Mouse (Mus musculus): ENCODE measurements at regions not wholly inside any gene's neighbourhood (a gene's known extent, or its start where the extent isn't known, plus 50 kb on each side); places are given as distances from the start of the nearest gene placed in this dataset.

GRCm38 (mm10) chr3:137153234-137153633 lies 187.6 kb upstream of the Emcn start:
- TF ChIP-seq CTCF (IDR thresholded peaks at IDR 0.05; ENCODE audit: low read depth, low read length) (no peak), TAL1 (conservative IDR thresholded peaks at IDR 0.05; ENCODE audit: low read depth, low read length) (no peak)

Measured in G1E (cell line).